Mouse (Mus musculus) embryo, embryonic 11.5 days (tissue): ENCODE measurements around the gene Dtnb.
A peak's percentile ranks its signal among the peaks of the same experiment; 100 is the strongest.
"Not testable (repeated sequence)": the region's sequence is repeated elsewhere in the genome, so short reads cannot be mapped to it uniquely, and the experiment has no call there.

ENCODE experiments used
- DNase-seq: peaks from one replicate; pipeline ENCODE4 v3.0.0-alpha.2; 2012; ENCODE audit warnings: low read depth, low spot score

The Dtnb gene

DNA sequence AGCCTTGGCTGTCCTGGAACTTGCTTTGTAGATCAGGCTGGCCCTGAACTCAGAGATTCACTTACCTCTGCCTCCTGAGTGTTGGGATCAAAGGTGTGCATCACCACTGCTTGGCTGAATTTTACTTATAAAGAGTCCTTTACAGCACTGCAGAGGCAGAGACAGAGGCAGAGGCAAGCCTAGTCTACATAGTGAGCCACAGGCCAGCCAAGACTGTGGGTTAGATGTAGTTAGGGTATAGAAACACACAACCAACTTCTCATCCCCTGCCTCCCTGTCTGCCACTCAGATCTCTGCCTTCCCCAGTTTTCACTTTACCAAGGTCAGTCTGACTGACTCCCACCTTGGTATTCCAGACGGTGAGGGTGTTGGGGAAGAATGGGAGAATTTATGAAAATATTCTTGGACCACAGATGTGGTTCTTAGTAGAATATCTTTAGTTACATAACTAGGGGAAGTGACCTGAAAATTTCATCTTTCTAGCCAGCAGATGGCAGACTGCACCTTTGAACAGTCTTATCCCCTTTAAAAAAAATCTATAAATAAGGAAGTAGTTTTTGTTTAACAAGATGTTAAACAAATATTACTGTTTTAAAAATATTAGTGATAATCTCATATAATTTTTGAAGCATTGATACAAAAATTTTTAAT is 88.9 kb downstream of the Dtnb start:
- peak; percentile 8 for DNase-seq

DNA sequence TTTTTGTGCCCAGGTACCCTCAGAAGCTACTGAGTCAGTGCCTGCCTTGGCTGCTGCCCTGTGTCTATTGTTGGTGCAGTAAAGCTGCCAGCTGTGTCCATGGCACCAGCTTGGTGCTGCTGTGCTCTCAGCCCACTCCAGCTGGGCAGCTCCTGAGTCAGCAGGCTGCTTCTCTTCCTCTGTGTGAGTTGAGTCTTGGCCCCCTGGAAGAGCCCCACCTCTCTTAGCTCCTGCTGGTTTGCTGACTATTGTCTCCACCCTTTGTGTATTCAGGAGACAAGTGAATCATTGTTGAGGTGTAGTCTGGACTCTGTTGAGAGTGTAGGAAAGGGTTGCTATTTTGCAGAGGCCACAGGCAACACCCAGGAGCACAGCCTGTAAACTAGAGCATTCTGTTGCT is 90.5 kb downstream of the Dtnb start:
- no peak for DNase-seq

DNA sequence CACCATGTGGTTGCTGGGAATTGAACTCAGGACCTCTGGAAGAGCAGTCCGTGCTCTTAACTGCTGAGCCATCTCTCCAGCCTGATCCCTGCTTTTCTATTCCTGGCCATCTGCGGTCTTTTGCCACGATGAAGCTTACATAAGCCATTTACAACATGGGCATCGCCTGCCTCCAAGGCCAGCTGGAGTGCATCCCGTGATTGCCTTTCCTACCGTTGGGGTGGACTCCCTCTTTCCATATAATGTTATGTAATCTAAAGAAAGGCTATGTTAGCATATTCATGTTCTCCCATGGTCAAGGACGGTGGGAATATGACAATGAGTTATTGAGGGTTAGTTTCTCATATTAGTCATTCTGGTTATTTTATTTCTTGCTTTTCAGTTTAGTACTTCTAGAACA is 91.2 kb downstream of the Dtnb start:
- no peak for DNase-seq

DNA sequence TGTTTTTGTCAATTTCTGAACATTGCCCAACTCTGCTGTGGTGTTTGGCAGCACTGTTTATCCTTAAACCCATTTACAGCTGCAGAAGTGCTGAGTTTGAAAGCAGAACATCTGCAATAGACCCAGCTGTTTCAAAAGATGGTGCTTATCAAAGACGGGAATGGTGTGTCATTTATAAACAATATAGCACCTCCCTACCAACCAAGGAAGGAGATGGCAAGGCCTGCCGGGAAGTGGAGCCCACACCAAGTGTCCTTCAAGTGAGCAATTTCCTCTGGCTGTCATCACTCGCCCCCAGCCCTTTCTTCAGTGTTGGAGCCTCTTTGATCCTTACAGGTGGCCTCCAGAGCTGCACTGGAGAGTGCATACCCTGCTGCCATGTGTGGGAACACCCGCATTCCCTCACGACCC is 97.8 kb downstream of the Dtnb start:
- peak; percentile 8 for DNase-seq

DNA sequence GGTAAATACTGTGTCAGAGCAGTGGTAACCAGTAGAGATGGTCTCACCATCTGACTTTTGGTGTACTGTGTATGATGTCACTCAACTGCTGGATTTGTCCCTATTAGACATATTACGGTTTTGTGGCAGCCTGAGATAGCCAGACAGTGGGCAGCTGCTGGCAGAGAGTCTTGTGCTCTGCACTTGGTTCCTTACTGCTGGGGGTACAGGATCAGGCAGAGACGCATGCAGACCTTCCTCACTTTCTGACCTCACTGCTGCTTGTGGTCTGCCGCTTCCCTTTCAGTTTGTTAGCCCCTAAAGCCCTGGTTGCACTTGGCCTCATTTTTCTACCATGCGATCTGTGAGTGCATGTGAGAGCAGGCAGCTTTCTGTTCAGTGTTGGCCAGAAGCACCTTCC is 98.9 kb downstream of the Dtnb start:
- DNase-seq, result no peak

DNA sequence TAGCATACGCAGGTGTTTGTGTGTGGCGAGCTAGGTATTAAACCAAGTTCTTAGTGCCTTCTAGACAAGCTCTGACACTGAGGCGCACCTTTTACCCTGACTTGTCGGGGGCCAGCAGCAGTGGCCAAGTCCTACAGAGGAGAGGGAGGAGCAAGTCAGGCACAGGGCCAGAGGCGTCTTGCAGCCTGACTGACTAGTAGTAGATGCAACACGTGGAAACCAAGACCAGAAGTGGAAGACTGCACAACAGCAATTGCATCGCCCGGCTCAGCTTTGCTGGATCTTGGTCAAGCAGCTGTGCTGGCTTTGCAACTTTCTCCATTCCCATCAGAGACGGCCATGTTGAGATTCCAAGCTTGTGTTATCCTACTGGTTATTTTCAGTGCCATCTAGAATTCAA is 100.6 kb downstream of the Dtnb start:
- no peak for DNase-seq

DNA sequence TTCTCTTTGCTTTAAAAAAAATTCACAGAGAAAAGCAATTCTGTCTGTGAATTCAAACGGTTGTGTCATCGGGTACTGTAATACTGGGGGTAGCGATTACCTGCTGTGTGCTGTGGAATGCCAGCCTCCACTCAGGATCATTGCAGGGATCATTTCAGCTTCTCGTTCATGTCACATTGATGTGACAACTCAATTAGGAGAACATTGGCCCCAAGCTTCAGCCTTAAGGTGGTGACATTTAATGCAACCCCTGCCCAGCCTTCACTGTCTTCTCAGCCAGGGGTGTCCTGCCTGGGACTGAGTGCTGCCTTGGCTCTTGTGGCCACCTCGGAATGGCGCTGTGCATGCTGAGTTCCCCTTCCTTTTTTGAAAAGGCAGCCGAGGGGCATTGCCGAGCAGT is 101.7 kb downstream of the Dtnb start:
- no peak for DNase-seq

DNA sequence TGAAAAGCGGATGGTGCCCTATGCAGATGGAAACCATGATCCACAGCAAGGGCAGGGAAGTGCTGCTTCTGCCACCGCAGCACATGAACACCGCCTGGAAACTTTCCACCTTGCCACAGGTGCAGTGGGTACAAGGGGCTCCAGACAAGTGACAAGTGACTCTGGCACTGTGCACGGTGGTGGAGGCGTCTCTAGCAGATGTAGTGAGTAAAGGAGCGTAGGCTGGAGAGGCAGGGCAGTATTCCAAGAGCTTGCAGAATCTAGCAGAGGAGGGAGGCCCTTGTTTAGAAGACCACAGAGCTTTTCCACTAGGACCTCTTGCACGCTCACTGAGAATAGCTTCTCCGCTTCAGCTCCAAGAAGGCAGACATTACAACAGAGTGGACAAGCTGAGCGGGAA is 102.7 kb downstream of the Dtnb start:
- no peak for DNase-seq

DNA sequence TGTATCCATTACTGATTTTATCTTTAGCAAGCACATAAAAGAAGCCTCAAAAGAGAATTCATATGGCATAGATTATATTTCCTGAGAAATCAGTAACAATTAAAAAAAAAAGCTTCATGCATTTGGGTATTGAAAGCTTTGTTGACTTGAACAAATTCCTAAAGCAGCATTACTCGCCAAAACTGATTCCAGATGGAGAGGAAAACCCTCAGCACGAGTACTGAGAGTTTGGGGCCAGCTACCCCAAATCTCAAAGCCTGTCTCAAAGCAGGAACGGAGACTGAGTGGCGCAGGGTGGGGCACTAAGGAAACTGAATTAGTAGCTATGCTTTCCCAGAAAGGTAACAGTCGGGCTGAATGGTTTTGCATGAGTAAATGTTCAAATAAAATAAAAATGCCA is 108.5 kb downstream of the Dtnb start:
- DNase-seq, result no peak

DNA sequence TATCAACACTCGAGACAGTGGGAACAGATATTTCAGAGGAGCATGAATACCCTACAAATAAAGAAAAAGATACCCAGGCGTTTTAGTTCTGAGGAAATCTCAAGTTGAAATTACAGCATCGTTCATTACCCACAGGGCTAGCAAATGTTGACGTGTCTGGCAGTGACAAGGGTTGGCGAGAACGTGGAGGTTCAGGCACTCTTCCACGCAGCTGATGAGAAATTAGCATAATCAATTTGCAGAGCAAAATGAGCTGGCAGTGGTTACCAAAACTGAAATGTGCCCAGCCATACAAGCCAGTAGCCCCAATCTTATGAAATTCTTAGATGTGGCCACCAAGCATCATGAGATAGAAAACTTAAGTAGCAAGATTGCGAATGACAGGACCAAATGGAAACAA is 110.9 kb downstream of the Dtnb start:
- DNase-seq, result no peak

DNA sequence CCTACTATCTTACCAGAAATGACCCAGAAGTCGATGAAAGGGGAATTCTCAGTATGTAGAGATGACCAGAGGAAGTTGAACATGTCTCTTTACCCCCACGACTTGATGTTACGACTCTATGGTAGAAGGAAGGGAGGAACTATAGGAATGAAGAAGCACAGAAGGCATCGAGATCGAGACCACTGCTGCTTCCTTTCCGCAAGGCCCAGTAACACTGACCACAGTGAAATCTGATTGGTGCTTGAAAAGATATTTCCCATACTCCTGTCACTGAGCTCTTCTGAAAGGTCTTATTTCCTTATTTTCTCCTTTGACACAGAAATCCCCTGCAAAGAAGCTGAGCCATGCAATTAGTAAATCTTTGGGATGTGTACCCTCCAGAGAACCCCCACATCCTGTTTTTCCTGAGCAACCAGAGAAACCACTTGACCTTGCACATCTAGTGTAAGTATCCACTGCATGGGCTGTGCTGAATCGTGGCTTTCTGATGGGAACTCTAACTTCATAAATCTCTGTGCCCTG is 114.3 kb downstream of the Dtnb start:
- no peak for DNase-seq

DNA sequence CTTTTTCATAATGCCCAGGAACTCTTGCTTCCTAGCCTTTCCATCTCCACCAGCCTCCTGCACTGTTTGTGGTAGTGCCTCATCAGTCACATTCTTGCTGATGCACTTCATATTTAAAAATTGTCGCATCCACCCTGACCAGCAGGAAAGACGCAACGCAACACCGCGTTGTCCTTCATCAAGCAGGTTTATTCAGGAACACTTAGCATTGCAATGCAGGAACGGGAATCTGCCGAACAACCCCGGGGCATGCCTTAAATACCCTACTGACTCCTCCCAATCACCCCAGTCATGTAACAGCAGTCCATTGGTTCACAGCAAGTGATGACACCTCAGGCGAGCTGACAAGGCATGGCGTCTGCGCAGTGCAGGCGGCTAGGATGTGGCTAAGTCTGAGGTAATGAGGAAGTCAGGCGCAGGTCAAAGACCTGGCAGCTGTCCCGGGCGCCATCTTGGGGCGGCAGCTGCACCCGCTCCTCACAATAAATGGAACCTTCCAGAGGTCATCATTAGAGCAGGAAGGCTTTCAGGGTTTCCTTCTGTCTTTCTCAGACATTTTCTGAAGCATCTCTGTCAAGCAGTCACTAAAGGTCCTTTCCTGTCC is 118.8 kb downstream of the Dtnb start:
- not testable (repeated sequence) for DNase-seq

DNA sequence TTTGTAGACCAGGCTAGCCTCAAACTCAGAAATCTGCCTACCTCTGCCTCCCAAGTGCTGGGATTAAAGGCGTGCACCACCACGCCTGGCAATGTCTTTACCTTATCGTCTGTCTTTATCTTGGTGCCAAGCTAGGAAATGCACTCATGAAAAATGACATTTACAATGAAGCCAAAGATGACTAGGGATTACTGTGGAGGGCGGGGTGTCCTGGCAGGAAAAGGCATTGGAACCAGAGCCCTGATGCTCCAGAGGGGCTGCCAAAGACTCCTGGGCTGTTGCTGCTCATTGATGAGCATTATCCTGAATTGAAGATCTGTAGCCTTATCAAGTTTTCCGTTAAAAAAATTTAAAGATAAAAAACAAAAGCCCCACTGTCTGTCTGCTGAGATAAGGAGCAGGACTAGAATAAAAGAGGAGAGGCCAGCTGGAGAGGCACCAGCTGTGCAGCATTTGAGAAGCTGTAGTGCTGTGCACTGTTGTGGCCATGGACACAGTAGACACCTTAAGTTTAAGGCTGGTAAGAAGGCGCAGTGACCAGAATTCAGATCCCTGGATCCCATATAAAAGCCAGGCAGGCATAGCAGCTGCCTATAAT is 120.7 kb downstream of the Dtnb start:
- DNase-seq, result no peak

DNA sequence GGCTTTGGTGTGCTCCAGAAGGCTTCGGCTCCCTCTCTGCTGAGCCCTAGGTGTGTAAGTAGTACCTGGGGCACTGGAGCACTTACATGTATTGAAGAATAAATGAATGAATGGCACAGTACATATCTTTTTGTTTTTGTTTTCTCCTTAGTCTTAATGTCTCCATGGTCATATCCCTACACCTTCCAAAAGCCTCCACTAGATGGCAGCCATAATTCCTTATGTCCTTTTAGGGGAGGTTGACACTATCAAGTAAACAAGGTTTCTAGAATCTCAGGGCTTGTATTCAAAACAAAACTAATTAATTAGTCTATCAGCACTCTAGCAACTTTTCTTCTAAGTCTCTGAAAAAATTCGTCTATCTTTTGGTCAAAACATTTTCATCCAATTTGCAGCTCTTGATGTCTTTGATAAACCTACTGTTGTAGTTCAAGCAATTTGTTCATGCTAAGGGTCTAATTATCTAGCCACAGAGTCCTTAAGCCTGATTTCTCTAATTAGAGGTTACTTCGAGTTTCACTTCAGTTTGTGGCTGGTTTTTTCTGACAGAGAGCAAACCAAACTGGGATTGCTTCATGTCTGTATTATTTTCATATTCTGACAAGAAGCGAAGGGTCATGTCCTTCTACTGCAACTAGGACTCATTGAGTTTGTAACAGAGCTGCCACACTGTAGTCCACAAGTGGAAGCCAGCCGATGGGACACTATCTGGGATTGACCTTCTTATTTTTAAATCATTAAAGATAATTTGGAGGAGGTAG is 123.7 kb downstream of the Dtnb start:
- DNase-seq, result peak; percentile 35

DNA sequence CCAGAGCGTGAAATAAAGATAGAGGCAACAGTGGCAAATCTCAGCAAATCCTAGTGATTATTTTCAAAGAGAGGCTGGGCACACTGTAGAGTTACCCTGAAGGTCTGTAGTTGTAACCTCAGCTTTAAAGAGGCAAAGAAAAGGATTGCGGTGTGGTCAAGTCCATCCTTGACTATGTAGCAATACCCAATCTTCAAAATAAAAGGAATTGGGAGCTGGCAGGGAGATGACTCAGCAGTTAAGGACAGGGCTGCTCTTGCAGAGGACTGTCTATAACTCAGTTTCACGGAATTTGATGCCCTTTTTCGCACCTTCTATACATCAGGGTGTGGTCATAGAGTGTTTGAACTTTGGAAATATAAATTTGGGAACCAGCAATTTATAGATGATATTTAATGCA is 128.3 kb downstream of the Dtnb start:
- DNase-seq, result no peak

DNA sequence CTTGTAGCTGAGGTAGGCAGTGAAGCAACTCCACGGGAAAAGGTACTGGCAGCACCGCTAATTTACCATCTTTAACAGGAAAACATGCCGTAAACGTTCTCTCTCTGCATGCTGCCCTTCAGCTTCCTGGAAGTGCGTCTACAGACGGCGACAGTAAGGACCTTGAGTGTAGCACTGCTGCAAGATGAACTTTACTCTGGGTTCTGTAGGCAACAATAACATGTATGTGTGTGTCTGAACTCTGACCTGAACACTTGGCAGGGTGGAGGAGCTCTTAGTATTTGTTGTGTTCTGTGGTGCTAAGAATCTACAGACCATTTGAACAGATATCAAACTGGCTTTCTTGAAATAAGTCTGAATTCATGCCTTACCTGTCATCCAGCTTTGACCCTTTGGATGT is 130.7 kb downstream of the Dtnb start:
- no peak for DNase-seq

DNA sequence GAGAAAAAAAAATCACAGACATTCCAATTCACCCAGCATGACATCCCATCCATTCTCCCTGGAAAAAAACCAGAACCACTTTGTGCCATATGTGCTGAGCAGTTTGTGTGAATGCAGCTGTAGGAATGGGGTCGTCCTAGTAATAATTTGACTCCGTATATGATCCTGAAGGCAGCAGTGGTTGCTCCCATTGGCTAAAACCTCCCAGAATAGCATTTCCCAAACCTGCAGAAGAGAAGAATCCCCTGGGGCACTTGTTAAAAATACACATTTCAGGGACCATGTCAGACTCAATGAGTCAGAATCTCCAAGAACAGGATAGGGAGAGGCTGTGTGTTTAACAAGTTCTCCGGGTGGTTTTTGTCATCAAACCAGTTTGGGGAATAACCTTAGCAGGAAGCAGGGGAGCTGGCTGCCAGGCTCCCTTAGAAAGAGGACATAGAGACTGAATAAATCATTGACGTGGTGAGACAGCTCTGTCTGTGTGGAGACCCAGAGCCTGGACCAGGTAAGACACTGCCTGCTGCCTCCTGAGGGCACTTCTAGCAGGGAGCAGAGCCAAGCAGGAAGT is 147.1 kb downstream of the Dtnb start:
- peak; percentile 19 for DNase-seq

DNA sequence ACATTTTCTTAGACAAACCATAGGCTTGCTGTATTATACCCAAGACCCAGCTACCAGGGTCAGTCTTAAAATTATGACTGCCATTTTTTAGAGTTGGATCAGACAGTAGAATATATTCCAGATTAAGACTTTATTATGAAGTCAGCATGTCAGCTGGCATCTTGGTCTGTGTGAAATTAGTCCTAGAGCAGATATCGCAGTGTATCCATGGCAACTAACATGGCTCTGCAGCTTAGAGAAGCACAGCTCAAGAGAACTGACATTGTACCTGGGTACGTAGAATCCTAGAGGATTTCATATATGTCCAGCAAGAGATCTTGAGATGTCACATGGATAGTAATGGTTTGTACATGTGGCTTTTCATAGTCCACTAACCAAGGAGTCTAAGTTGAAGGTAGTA is 148.3 kb downstream of the Dtnb start:
- DNase-seq, result no peak

DNA sequence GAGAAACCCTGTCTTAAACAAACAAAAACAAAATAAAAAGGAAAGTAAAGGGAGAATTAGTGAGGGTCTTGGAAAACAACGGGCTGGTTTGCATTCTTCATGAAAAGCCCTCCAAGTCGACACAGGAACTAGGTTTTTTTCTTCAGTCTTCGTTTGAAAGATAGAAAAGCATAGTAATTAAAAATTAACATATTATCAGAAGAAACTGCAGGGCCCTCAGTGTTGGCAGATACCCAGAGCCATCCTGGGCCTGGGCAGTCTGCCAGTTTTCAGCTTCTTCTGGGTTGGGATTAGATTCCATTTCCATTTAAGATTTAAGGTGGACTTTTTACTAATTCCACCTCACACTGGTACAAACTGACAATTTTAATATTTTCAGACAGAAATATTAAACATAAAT is 151.6 kb downstream of the Dtnb start:
- DNase-seq, result no peak

DNA sequence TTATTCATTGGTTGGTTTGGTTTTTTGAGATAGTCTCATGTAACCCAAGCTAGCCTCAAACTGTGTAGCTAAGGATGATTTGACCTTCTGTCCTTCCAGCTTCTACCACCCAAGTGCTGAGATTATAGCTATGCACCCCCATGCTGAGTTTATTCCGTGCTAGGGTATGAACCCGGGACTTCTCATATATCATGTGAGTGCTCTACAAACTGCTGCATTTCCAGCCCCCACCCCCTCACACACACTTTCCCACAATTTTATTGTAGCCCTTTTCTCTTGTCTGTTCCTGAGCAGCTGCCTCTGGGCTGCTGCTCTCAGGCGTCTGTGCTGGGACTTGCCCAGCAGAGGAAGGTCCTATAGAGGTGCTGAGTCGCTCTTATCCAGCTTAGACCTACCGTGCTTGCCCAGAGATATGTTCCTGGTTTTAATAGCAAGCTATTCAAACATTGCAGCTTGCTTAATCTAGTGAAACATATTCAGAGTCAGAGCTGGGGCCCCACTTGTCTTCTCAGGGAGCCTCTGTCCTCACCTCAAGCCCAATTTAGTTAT is 152.7 kb downstream of the Dtnb start:
- no peak for DNase-seq

DNA sequence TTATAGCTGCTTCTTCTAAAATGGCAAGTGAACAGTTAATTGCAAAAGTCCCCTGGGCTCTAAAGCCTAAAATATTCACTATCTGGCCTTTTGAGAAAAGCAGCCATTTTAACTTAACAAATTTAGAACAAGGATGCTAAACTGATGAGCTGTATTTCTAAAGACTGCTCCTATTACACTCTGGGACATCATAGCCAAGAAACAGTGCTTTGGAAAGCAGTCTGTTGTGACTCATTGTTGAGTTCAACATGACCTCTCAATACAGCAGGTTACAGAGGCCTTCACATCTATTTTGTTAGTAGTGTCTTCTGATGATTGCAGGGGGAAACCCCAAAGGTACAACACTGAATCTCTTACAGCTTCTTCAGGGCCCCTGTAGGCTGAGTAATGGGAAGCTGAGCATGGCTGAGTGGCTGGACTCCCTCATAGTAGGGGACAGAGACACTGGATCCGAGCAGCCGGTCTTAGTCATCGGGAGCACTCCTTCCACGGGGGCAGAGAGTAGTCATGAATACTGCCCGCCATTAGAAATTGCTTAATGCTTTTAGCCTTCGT is 157.4 kb downstream of the Dtnb start:
- DNase-seq, result no peak
